Mouse (Mus musculus) kidney, adult 2 months (tissue): ENCODE measurements around the gene Cnga1. TPM values are rescaled to one million over a fixed set of nuclear protein-coding genes. Genes with fewer than 3 reads are reported as not detected.

Experiments
- DNase-seq: peaks from one replicate; pipeline ENCODE4 v3.0.0; 2021
- H3K27ac ChIP-seq: fragments of 200-500 bp; 2 replicates; pipeline ENCODE4 v1.5.1; 2012; ENCODE audit warnings: low read depth, low read length, control low read depth, inconsistent platforms; ENCODE audit not compliant: insufficient read depth
- H3K27me3 ChIP-seq: fragments of 200-500 bp; replicated peaks from 2 replicates; pipeline ENCODE4 v1.6.1; 2012; ENCODE audit warnings: mild to moderate bottlenecking, moderate library complexity, low read length, inconsistent platforms; ENCODE audit not compliant: control insufficient read depth, insufficient read depth
- H3K36me3 ChIP-seq: fragments of 200-500 bp; 2 replicates; pipeline ENCODE4 v1.6.1; 2012; ENCODE audit warnings: mild to moderate bottlenecking, moderate library complexity, low read length, inconsistent platforms; ENCODE audit not compliant: control insufficient read depth, insufficient read depth
- H3K4me1 ChIP-seq: fragments of 200-500 bp; 2 replicates; pipeline ENCODE4 v1.6.1; 2011; ENCODE audit warnings: low read length; ENCODE audit not compliant: control insufficient read depth, insufficient read depth
- H3K4me3 ChIP-seq: fragments of 200-500 bp; 2 replicates; pipeline ENCODE4 v1.5.1; 2011; ENCODE audit warnings: mild to moderate bottlenecking, low read depth, low read length, control low read depth; ENCODE audit not compliant: insufficient read depth
- CTCF ChIP-seq: fragments of 200-500 bp; conservative IDR thresholded peaks from 2 replicates; pipeline ENCODE4 v1.5.1; 2011; ENCODE audit warnings: low read depth, mild to moderate bottlenecking, control low read depth, low read length, moderate library complexity, mixed read lengths; ENCODE audit not compliant: insufficient read depth, insufficient read length
- POLR2A ChIP-seq: fragments of 200-500 bp; IDR thresholded peaks from one replicate; pipeline ENCODE4 v1.6.1; 2011; ENCODE audit warnings: low read depth, low read length, control low read depth
- WGBS: fragments of 180-500 bp; shearing (Covaris S2); methylation state at CpG from one replicate; pipeline ENCODE4 v1.1.7; 2018; 5-methylcytosine and 5-hydroxymethylcytosine counted together
- polyA plus RNA-seq: library from polyadenylated mRNA; depleted of rRNA; stranded (reverse); fragments of >200 nt; gene quantifications from 2 replicates; pipeline ENCODE4 v1.2.3, GENCODE M21; 2012

Gene Cnga1
- polyA plus RNA-seq, 1 experiment: not detected

- no peak for TF ChIP-seq CTCF
- no peak for TF ChIP-seq POLR2A
- Histone ChIP-seq H3K27me3 (no peaks in the 10 kb centered on the region), H3K4me3 (no peak overlapping the region), H3K36me3 (no peaks in the 10 kb centered on the region), H3K4me1 (no peaks in the 10 kb centered on the region), H3K27ac (no peak overlapping the region)
- WGBS: 98% methylated on average over 1 of the region's 1 CpGs
- DNase-seq: no peak
These were observed 4.0 kb downstream of the Cnga1 start for GRCm38 (mm10) chr5:72640072-72640471.

- H3K4me3 ChIP-seq: no peak overlapping the region
- H3K4me1 ChIP-seq: no peaks in the 10 kb centered on the region
- no peak for TF ChIP-seq CTCF
- TF ChIP-seq POLR2A: no peak
- no peaks in the 10 kb centered on the region for H3K36me3 ChIP-seq
- no peak overlapping the region for H3K27ac ChIP-seq
- DNase-seq: no peak
- H3K27me3 ChIP-seq: no peaks in the 10 kb centered on the region
- 57% methylated on average over 3 of the region's 3 CpGs for WGBS
These were observed 7.5 kb downstream of the Cnga1 start for GRCm38 (mm10) chr5:72636576-72636975.

- 58% methylated on average over 3 of the region's 3 CpGs for WGBS
- TF ChIP-seq POLR2A (no peak), CTCF (no peak)
- H3K27me3 ChIP-seq: no peaks in the 10 kb centered on the region
- H3K4me1 ChIP-seq: no peaks in the 10 kb centered on the region
- no peak overlapping the region for H3K4me3 ChIP-seq
- no peak overlapping the region for H3K27ac ChIP-seq
- no peaks in the 10 kb centered on the region for H3K36me3 ChIP-seq
- DNase-seq: no peak
These were observed 8.0 kb downstream of the Cnga1 start for GRCm38 (mm10) chr5:72636122-72636521.

- TF ChIP-seq CTCF: no peak
- Histone ChIP-seq H3K27ac (no peak overlapping the region), H3K36me3 (no peaks in the 10 kb centered on the region), H3K27me3 (no peaks in the 10 kb centered on the region), H3K4me3 (no peak overlapping the region), H3K4me1 (no peaks in the 10 kb centered on the region)
- DNase-seq: no peak
- WGBS: 85% methylated on average over 9 of the region's 9 CpGs
These were observed 9.2 kb downstream of the Cnga1 start for GRCm38 (mm10) chr5:72634791-72635271.

- Histone ChIP-seq H3K4me1 (no peaks in the 10 kb centered on the region), H3K4me3 (no peak overlapping the region), H3K36me3 (no peaks in the 10 kb centered on the region), H3K27ac (no peak overlapping the region), H3K27me3 (no peaks in the 10 kb centered on the region)
- no peak for TF ChIP-seq CTCF
- TF ChIP-seq POLR2A: no peak
- no peak for DNase-seq
- WGBS: 91% methylated on average over 6 of the region's 6 CpGs
These were observed 14.0 kb downstream of the Cnga1 start for GRCm38 (mm10) chr5:72630026-72630425.

GRCm38 (mm10) chr5:72621022-72621421, 23.1 kb downstream of the Cnga1 start:
- 94% methylated on average over 1 of the region's 1 CpGs for WGBS
- Histone ChIP-seq H3K4me3 (no peak overlapping the region), H3K4me1 (no peaks in the 10 kb centered on the region), H3K27ac (no peak overlapping the region), H3K27me3 (no peaks in the 10 kb centered on the region), H3K36me3 (no peaks in the 10 kb centered on the region)
- TF ChIP-seq CTCF (0 out of 2 replicates have a peak, but pooled peaks have one; percentile 14), POLR2A (no peak)
- DNase-seq: no peak

- Histone ChIP-seq H3K4me1 (no peaks in the 10 kb centered on the region), H3K27me3 (no peaks in the 10 kb centered on the region), H3K36me3 (no peaks in the 10 kb centered on the region), H3K4me3 (no peak overlapping the region), H3K27ac (no peak overlapping the region)
- 87% methylated on average over 4 of the region's 4 CpGs for WGBS
- no peak for DNase-seq
- TF ChIP-seq CTCF: no peak
- no peak for TF ChIP-seq POLR2A
These were observed 26.7 kb downstream of the Cnga1 start for GRCm38 (mm10) chr5:72617413-72617812.

- Histone ChIP-seq H3K36me3 (no peaks in the 10 kb centered on the region), H3K27ac (no peak overlapping the region), H3K4me3 (no peak overlapping the region), H3K27me3 (no peaks in the 10 kb centered on the region; the same call in 1 of the 2 replicates), H3K4me1 (no peaks in the 10 kb centered on the region)
- DNase-seq: no peak
- no peak for TF ChIP-seq CTCF
- no peak for TF ChIP-seq POLR2A
- WGBS: 77% methylated on average over 4 of the region's 4 CpGs
These were observed 40.9 kb downstream of the Cnga1 start for GRCm38 (mm10) chr5:72603138-72603537.
